23 mouse cellular contexts compared by ENCODE assay signal in the genomic region with DNA sequence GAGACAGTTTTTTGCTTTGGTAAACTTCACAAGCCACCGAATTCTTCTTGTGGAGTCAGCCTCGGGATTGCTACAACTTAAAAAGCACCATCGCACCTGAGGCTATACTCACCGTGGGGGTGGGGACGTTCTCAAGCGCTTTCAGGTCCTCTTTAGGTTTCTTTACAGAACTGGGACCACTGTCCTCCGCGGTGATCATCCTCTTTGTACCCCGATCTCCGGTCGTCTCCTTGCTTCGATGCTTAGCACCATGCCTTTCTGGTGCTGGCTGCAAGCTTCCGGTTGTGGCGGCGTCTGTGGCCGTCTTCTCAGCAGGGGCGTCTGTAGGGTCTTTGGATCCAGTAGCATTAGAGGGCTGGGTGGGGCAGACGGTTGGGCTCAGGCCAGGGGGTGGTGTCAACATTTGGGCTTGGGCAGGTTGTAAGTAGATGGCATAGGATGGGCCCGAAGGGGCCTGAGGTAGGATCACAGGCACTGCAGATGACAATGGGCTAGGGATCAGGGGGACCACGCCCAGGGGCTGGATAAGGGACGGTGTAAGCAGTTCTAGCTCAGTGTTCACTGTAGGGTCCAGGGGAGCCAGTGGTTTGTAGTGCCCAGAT. TPM values are rescaled to one million over a fixed set of nuclear protein-coding genes. Genes with fewer than 3 reads are reported as not detected.
DNase-seq lines count a peak whose midpoint lies in the region; ATAC-seq and TF ChIP-seq lines count a peak whose summit lies in the region.
"Had no signal": no experiment of that assay in that cellular context is flagged by ENCODE, and none has a peak within 500 bp of the region (broad histone marks: within the 10 kb centered on the region; RNA-seq: fewer than 3 reads in every experiment).

No protein-coding gene starts in this region.

- intact Hi-C loops in heart, postnatal 14 days (cut with DNase I), result no loop called here

- no peak for TF ChIP-seq EP300 in stomach, postnatal 0 days (optimal IDR thresholded peaks at IDR 0.05)

- H3K79me2 ChIP-seq in myocyte (ENCODE audit: control insufficient read depth, insufficient read depth), result peaks cover 14% of the 10 kb centered on the region

- TF ChIP-seq POLR2A in myocyte (IDR thresholded peaks at IDR 0.05; ENCODE audit: insufficient read length, low read depth), result no peak

- H3K27ac ChIP-seq in liver, embryonic 15.5 days (replicated peaks), result no peak overlapping the region
- H3K27ac ChIP-seq in liver, embryonic 11.5 days (ENCODE audit: low read depth, low read length), result no peak overlapping the region
- H3K27ac ChIP-seq in stomach, postnatal 0 days (replicated peaks), result no peak overlapping the region
- H3K27ac ChIP-seq: embryonic facial prominence, embryonic 12.5 days; embryonic facial prominence, embryonic 15.5 days; forebrain, embryonic 12.5 days; forebrain, embryonic 15.5 days; heart, adult 2 months; heart, embryonic 10.5 days; heart, embryonic 13.5 days; hindbrain, embryonic 12.5 days; hindbrain, embryonic 15.5 days had no signal

- no peak for TF ChIP-seq CTCF in stomach, postnatal 0 days (IDR thresholded peaks at IDR 0.05; ENCODE audit: low read depth)

- H3K4me3 ChIP-seq in liver, embryonic 15.5 days (replicated peaks), result no peak overlapping the region
- H3K4me3 ChIP-seq in liver, embryonic 11.5 days (ENCODE audit: low read depth, low read length), result no peak overlapping the region
- H3K4me3 ChIP-seq in myocyte, result no peak overlapping the region
- no peak overlapping the region for H3K4me3 ChIP-seq in stomach, postnatal 0 days (ENCODE audit: low read depth, low read length)
- H3K4me3 ChIP-seq: embryonic facial prominence, embryonic 12.5 days; embryonic facial prominence, embryonic 15.5 days; forebrain, embryonic 12.5 days; forebrain, embryonic 15.5 days; heart, adult 2 months; heart, embryonic 10.5 days; heart, embryonic 13.5 days; hindbrain, embryonic 12.5 days; hindbrain, embryonic 15.5 days had no signal

- 90% methylated on average over 21 of the region's 21 CpGs for WGBS in liver, embryonic 15.5 days (ENCODE audit: insufficient replicate concordance)
- 93% methylated on average over 21 of the region's 21 CpGs for WGBS in liver, embryonic 11.5 days
- 94% methylated on average over 21 of the region's 21 CpGs for WGBS in stomach, postnatal 0 days

- H3K27me3 ChIP-seq in liver, embryonic 15.5 days, result no peaks in the 10 kb centered on the region
- H3K27me3 ChIP-seq in liver, embryonic 11.5 days (replicated peaks; ENCODE audit: control insufficient read depth, insufficient read depth, low read length), result no peaks in the 10 kb centered on the region
- no peaks in the 10 kb centered on the region for H3K27me3 ChIP-seq in myocyte (ENCODE audit: control insufficient read depth, insufficient read depth, insufficient read length)
- no peaks in the 10 kb centered on the region for H3K27me3 ChIP-seq in stomach, postnatal 0 days (ENCODE audit: control insufficient read depth, insufficient read depth, low read length)
- H3K27me3 ChIP-seq: embryonic facial prominence, embryonic 12.5 days; embryonic facial prominence, embryonic 15.5 days; forebrain, embryonic 12.5 days; forebrain, embryonic 15.5 days; heart, embryonic 13.5 days; hindbrain, embryonic 12.5 days; hindbrain, embryonic 15.5 days had no signal

- ATAC-seq in liver, embryonic 15.5 days (ENCODE audit: insufficient read depth), result 0 out of 2 replicates have a peak, but pooled peaks have one; percentile 23
- ATAC-seq in liver, embryonic 11.5 days (replicated peaks; ENCODE audit: low FRiP score), result no peak
- ATAC-seq in stomach, postnatal 0 days (ENCODE audit: low FRiP score, low TSS enrichment), result no peak
- ATAC-seq: forebrain, embryonic 15.5 days had no signal

- H3K9ac ChIP-seq in liver, embryonic 15.5 days, result no peak overlapping the region
- H3K9ac ChIP-seq in liver, embryonic 11.5 days (ENCODE audit: low read depth, low read length), result no peak overlapping the region
- H3K9ac ChIP-seq in stomach, postnatal 0 days (ENCODE audit: low read length), result no peak overlapping the region
- H3K9ac ChIP-seq: embryonic facial prominence, embryonic 12.5 days; embryonic facial prominence, embryonic 15.5 days; forebrain, embryonic 12.5 days; forebrain, embryonic 15.5 days; heart, embryonic 13.5 days; hindbrain, embryonic 12.5 days; hindbrain, embryonic 15.5 days had no signal

- H3K4me1 ChIP-seq in liver, embryonic 15.5 days (replicated peaks), result no peaks in the 10 kb centered on the region
- no peaks in the 10 kb centered on the region for H3K4me1 ChIP-seq in liver, embryonic 11.5 days (replicated peaks; ENCODE audit: control insufficient read depth, insufficient read depth, low read length)
- no peaks in the 10 kb centered on the region for H3K4me1 ChIP-seq in stomach, postnatal 0 days (replicated peaks; ENCODE audit: control insufficient read depth, insufficient read depth)
- H3K4me1 ChIP-seq: embryonic facial prominence, embryonic 12.5 days; embryonic facial prominence, embryonic 15.5 days; forebrain, embryonic 12.5 days; heart, embryonic 10.5 days; heart, embryonic 13.5 days; hindbrain, embryonic 12.5 days; hindbrain, embryonic 15.5 days had no signal

- H3K9me3 ChIP-seq in liver, embryonic 15.5 days (replicated peaks), result no peaks in the 10 kb centered on the region
- H3K9me3 ChIP-seq in liver, embryonic 11.5 days (ENCODE audit: control insufficient read depth, low read length), result no peaks in the 10 kb centered on the region
- no peaks in the 10 kb centered on the region for H3K9me3 ChIP-seq in stomach, postnatal 0 days (ENCODE audit: control insufficient read depth, low read length)
- H3K9me3 ChIP-seq: embryonic facial prominence, embryonic 12.5 days; embryonic facial prominence, embryonic 15.5 days; forebrain, embryonic 12.5 days; forebrain, embryonic 15.5 days; heart, embryonic 10.5 days; heart, embryonic 13.5 days; hindbrain, embryonic 12.5 days; hindbrain, embryonic 15.5 days had no signal

- H3K36me3 ChIP-seq in liver, embryonic 15.5 days (replicated peaks), result peaks cover 100% of the 10 kb centered on the region
- peaks cover 83% of the 10 kb centered on the region for H3K36me3 ChIP-seq in liver, embryonic 11.5 days (ENCODE audit: control insufficient read depth, insufficient read depth, low read length)
- H3K36me3 ChIP-seq in myocyte (ENCODE audit: control insufficient read depth, insufficient read depth), result peaks cover 81% of the 10 kb centered on the region
- H3K36me3 ChIP-seq in stomach, postnatal 0 days (ENCODE audit: control insufficient read depth, insufficient read depth, low read length), result peaks cover 23% of the 10 kb centered on the region
- H3K36me3 ChIP-seq: hindbrain, embryonic 15.5 days had no signal

- no peak overlapping the region for H3K4me2 ChIP-seq in liver, embryonic 15.5 days
- H3K4me2 ChIP-seq in liver, embryonic 11.5 days, result no peak overlapping the region
- peak overlapping the region; percentile 24 for H3K4me2 ChIP-seq in myocyte (ENCODE audit: low read depth)
- H3K4me2 ChIP-seq in stomach, postnatal 0 days (replicated peaks; ENCODE audit: low read depth), result no peak overlapping the region
- H3K4me2 ChIP-seq: embryonic facial prominence, embryonic 12.5 days; embryonic facial prominence, embryonic 15.5 days; forebrain, embryonic 12.5 days; forebrain, embryonic 15.5 days; heart, embryonic 13.5 days; hindbrain, embryonic 12.5 days; hindbrain, embryonic 15.5 days had no signal

- DNase-seq in heart, adult 11 months, result peak; percentile 92
- no peak for DNase-seq in heart, postnatal 14 days
- no peak for DNase-seq in liver, embryonic 11.5 days (ENCODE audit: low spot score)
- peak; percentile 32 for DNase-seq in R1 (ENCODE audit: low read depth, low spot score)
- DNase-seq in stomach, postnatal 0 days (ENCODE audit: low spot score), result no peak
- DNase-seq: adrenal gland, adult 2 months; adrenal gland, postnatal 14 days; cerebellum, adult 11 months; cerebellum, adult 2 months; cerebellum, adult 9-11 months; cerebellum, postnatal 25 days; gastrocnemius, postnatal 25 days; heart, adult 2 months had no signal

- H3ac ChIP-seq in myocyte (ENCODE audit: control insufficient read depth, insufficient read length), result no peak overlapping the region

TF ChIP-seq in myocyte, 11 proteins besides CTCF, POLR2A, EP300 and RAD21:
- TF ChIP-seq E2F4 (IDR thresholded peaks at IDR 0.05; ENCODE audit: insufficient read depth) (no peak), POLR2AphosphoS2 (IDR thresholded peaks at IDR 0.05; ENCODE audit: insufficient read length, low read depth) (peak; percentile 41)

RNA-seq across cellular contexts. Expression of a gene that starts 10.7 kb away (rescaled TPM):
- 1 to 10 TPM; 1.8 to 3.3 TPM for total RNA-seq in heart, postnatal 14 days (2021)
- 32.5 and 33.5 TPM in 2 replicates for polyA plus RNA-seq in liver, embryonic 15.5 days (2015; fragmentation: Nextera tagmentation; extraction: Ambion mirVana)
- polyA plus RNA-seq in liver, embryonic 11.5 days (2014; fragmentation: Nextera tagmentation; extraction: Ambion mirVana), result 37.2 and 37.8 TPM in 2 replicates
- polyA plus RNA-seq in myocyte (2012; fragmentation: generic; extraction: Trizol), result 19.7 TPM
- 4.5 and 5.0 TPM in 2 replicates for polyA plus RNA-seq in stomach, postnatal 0 days (2015; fragmentation: Nextera tagmentation; extraction: Ambion mirVana)

RNA-seq across cellular contexts. Expression of a gene that starts 22.8 kb away (rescaled TPM):
- total RNA-seq in heart, postnatal 14 days (2021), result 1,000 to 10,000 TPM; 1,478 to 1,683 TPM
- polyA plus RNA-seq in liver, embryonic 15.5 days (2015; fragmentation: Nextera tagmentation; extraction: Ambion mirVana), result 4.5 and 6.9 TPM in 2 replicates
- polyA plus RNA-seq in liver, embryonic 11.5 days (2014; fragmentation: Nextera tagmentation; extraction: Ambion mirVana), result 5.1 and 14.4 TPM in 2 replicates
- polyA plus RNA-seq in myocyte (2012; fragmentation: generic; extraction: Trizol), result 158 TPM
- polyA plus RNA-seq in stomach, postnatal 0 days (2015; fragmentation: Nextera tagmentation; extraction: Ambion mirVana), result 0.22 and 0.73 TPM in 2 replicates
- total RNA-seq: adrenal gland, adult 2 months had no signal
- polyA plus RNA-seq: adrenal gland, adult 2 months; cerebellum, adult 2 months had no signal

RNA-seq across cellular contexts. Expression of a gene that starts 37.8 kb away (rescaled TPM):
- 10 to 100 TPM; 60.0 to 64.1 TPM for total RNA-seq in heart, postnatal 14 days (2021)
- 2.2 and 3.2 TPM in 2 replicates for polyA plus RNA-seq in liver, embryonic 15.5 days (2015; fragmentation: Nextera tagmentation; extraction: Ambion mirVana)
- polyA plus RNA-seq in liver, embryonic 11.5 days (2014; fragmentation: Nextera tagmentation; extraction: Ambion mirVana), result 6.2 TPM in 2 replicates
- polyA plus RNA-seq in myocyte (2012; fragmentation: generic; extraction: Trizol), result 21.9 TPM
- 6.0 TPM in 2 replicates for polyA plus RNA-seq in stomach, postnatal 0 days (2015; fragmentation: Nextera tagmentation; extraction: Ambion mirVana)

Comparison
In these comparisons a context has a peak if more than half of its experiments do, and no peak if none do; other contexts are left out.
1. DNase-seq: peak in heart, adult 11 months (single experiment) and R1 (single experiment); none in heart, postnatal 14 days (0 of 2), liver, embryonic 11.5 days (single experiment) and stomach, postnatal 0 days (single experiment).
2. RNA of a gene that starts 22.8 kb away (polyA plus RNA-seq): 158 TPM in myocyte (single experiment); 5.1 to 14.4 TPM in liver, embryonic 11.5 days, 4.5 to 6.9 TPM in liver, embryonic 15.5 days and 0.22 to 0.73 TPM in stomach, postnatal 0 days; every median in the first group is over 10 times any median in the second.